Mouse (Mus musculus) midbrain, embryonic 15.5 days (tissue): Measurements from ENCODE around the gene Arhgef10l. TPM values are rescaled to one million over a fixed set of nuclear protein-coding genes. Genes with fewer than 3 reads are reported as not detected.

ENCODE experiments used
- ATAC-seq: fragments of 200-750 bp; cut with Nextera tagmentation; replicated peaks from 2 replicates; pipeline ENCODE4 v1.8.0; 2017; ENCODE audit warnings: moderate TSS enrichment
- H3K27ac ChIP-seq: fragments of 300-500 bp; sonication (generic); 2 replicates; pipeline ENCODE4 v1.5.1; 2015; ENCODE audit warnings: mild to moderate bottlenecking, inconsistent platforms
- H3K27me3 ChIP-seq: fragments of 300-500 bp; sonication (generic); replicated peaks from 2 replicates; pipeline ENCODE4 v1.6.1; 2015; ENCODE audit warnings: inconsistent platforms
- H3K36me3 ChIP-seq: fragments of 300-500 bp; sonication (generic); replicated peaks from 2 replicates; pipeline ENCODE4 v1.6.1; 2015; ENCODE audit warnings: inconsistent platforms
- H3K4me1 ChIP-seq: fragments of 300-500 bp; sonication (generic); 2 replicates; pipeline ENCODE4 v1.6.1; 2015; ENCODE audit warnings: inconsistent platforms
- H3K4me2 ChIP-seq: fragments of 300-500 bp; sonication (generic); 2 replicates; pipeline ENCODE4 v1.6.1; 2015; ENCODE audit warnings: inconsistent platforms, mild to moderate bottlenecking, moderate library complexity
- H3K4me3 ChIP-seq: fragments of 300-500 bp; sonication (generic); 2 replicates; pipeline ENCODE4 v1.5.1; 2015; ENCODE audit warnings: mild to moderate bottlenecking, inconsistent platforms
- H3K9ac ChIP-seq: fragments of 300-500 bp; sonication (generic); 2 replicates; pipeline ENCODE4 v1.6.1; 2015; ENCODE audit warnings: mild to moderate bottlenecking, inconsistent platforms
- H3K9me3 ChIP-seq: fragments of 300-500 bp; sonication (generic); 2 replicates; pipeline ENCODE4 v1.6.1; 2016; ENCODE audit warnings: inconsistent platforms
- WGBS: fragments of 180-500 bp; shearing (Covaris S2); methylation state at CpG from one replicate; pipeline ENCODE4 v1.1.7; 2015; ENCODE audit warnings: mixed read lengths; 5-methylcytosine and 5-hydroxymethylcytosine counted together
- polyA plus RNA-seq: library from polyadenylated mRNA; unstranded; fragments of >200 nt; fragmentation: Nextera tagmentation; extraction: Ambion mirVana; gene quantifications from 2 replicates; pipeline ENCODE4 v1.2.1, GENCODE M21; 2015

Gene Arhgef10l
- polyA plus RNA-seq, 1 experiment from 2014 or later = 30.7 TPM

DNA sequence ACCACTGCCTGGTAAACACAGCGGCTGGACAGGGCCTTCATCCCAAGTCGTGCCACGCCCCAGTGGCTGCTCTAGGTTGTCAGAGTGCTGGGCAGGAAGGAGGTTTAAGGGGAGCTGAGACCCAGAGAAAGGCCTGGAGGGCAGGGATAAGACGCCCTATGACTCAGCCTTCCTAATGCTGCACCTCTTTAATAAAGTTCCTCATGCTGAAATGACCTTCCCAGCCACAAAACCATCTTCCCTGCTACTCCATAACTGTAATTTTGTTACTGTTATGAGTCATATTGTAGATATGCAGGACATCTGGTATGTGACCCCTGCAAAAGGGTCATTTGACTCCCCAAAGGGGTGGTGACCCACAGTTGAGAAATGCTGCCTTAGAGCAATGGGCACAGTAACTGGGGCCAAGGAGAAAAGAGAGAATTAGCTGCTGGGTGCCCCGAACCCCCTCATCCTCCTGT is 128.2 kb downstream of the Arhgef10l start:
- H3K9me3 ChIP-seq = no peaks in the 10 kb centered on the region
- WGBS = 81% methylated on average over 5 of the region's 5 CpGs
- peaks cover 7% of the 10 kb centered on the region for H3K36me3 ChIP-seq
- H3K9ac ChIP-seq = no peak overlapping the region
- H3K4me3 ChIP-seq = no peak overlapping the region
- H3K4me1 ChIP-seq = peaks cover 26% of the 10 kb centered on the region
- H3K27me3 ChIP-seq = no peaks in the 10 kb centered on the region
- H3K4me2 ChIP-seq = no peak overlapping the region
- no peak for ATAC-seq
- no peak overlapping the region for H3K27ac ChIP-seq

DNA sequence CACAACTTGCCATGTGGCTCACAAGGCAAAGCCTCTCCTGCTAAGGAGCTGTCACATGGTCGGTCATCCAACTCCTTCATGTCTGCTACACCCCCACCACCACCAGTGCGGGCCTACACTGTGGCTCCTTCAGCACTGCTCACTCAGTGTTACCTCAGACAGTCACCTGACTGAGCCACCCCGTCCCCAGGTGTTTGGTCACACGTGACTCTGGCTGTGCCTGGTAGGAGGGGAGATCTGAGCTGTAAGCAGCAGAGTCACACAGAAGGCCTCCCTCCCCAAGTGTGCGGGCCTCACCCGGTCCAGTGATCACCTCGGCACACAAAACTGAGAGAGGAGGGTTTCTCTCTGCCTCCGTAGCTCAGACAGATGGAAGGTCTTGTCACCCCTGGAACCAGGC is 130.5 kb downstream of the Arhgef10l start:
- peaks cover 34% of the 10 kb centered on the region for H3K4me1 ChIP-seq
- H3K27me3 ChIP-seq = no peaks in the 10 kb centered on the region
- ATAC-seq = no peak
- no peak overlapping the region for H3K4me3 ChIP-seq
- H3K9ac ChIP-seq = no peak overlapping the region
- H3K36me3 ChIP-seq = peaks cover 7% of the 10 kb centered on the region
- WGBS = 86% methylated on average over 8 of the region's 8 CpGs
- H3K4me2 ChIP-seq = no peak overlapping the region
- no peak overlapping the region for H3K27ac ChIP-seq
- no peaks in the 10 kb centered on the region for H3K9me3 ChIP-seq

- Histone ChIP-seq H3K9ac (no peak overlapping the region), H3K27me3 (no peaks in the 10 kb centered on the region), H3K9me3 (no peaks in the 10 kb centered on the region), H3K4me1 (peaks cover 51% of the 10 kb centered on the region), H3K4me2 (no peak overlapping the region), H3K4me3 (no peak overlapping the region), H3K27ac (peak overlapping the region; percentile 73), H3K36me3 (peaks cover 7% of the 10 kb centered on the region)
- 8% methylated on average over 15 of the region's 15 CpGs for WGBS
- peak; percentile 41; the same call in 1 of the 2 replicates for ATAC-seq
Observed at GRCm38 (mm10) chr4:140532270-140532669, 133.5 kb downstream of the Arhgef10l start.

DNA sequence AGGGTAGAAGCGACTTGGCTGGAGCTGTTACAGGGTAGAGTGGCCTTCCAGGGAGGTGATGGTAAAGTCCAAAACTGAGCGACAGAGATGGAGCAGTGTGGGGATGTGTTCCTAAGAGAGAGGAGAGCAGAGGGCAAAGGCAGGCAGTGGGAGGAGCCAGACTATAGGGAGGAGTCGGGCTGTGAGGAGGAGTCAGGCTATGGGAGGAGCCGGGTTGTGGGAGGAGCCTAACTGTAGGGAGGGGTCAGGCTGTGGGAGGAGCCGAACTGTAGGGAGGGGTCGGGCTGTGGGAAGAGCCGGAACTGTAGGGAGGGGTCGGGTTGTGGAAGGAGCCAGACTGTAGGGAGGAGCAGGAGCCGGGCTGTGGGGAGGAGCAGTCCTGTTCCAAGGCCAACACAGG is 134.8 kb downstream of the Arhgef10l start:
- peaks cover 51% of the 10 kb centered on the region for H3K4me1 ChIP-seq
- no peaks in the 10 kb centered on the region for H3K27me3 ChIP-seq
- no peaks in the 10 kb centered on the region for H3K36me3 ChIP-seq
- ATAC-seq = no peak
- no peak overlapping the region for H3K4me2 ChIP-seq
- H3K9ac ChIP-seq = no peak overlapping the region
- H3K27ac ChIP-seq = no peak overlapping the region
- H3K4me3 ChIP-seq = no peak overlapping the region
- no peaks in the 10 kb centered on the region for H3K9me3 ChIP-seq
- 48% methylated on average over 9 of the region's 9 CpGs for WGBS

DNA sequence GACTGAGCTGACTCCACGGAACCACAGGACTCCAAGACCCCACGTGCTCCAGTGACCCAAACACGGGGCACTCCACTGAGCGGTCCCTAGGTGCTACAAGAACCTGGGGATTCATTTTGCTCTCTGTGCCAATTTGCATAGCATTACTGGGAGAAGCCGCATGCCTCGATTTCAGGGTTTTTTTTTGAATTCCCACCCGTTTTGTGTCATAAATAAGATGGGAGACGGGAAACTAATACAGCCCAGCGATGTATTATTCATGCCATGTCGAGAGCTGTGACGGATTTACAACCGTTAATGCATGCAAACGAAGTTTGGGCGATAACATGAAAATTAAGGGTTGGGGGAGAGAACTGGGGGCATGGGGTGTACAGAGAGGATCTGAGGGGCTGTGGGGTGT is 136.1 kb downstream of the Arhgef10l start:
- H3K9me3 ChIP-seq = no peaks in the 10 kb centered on the region
- ATAC-seq = no peak
- H3K4me1 ChIP-seq = peaks cover 51% of the 10 kb centered on the region
- no peak overlapping the region for H3K4me3 ChIP-seq
- 38% methylated on average over 14 of the region's 14 CpGs for WGBS
- no peak overlapping the region for H3K9ac ChIP-seq
- no peak overlapping the region for H3K4me2 ChIP-seq
- no peaks in the 10 kb centered on the region for H3K27me3 ChIP-seq
- peak overlapping the region; percentile 56 for H3K27ac ChIP-seq
- H3K36me3 ChIP-seq = no peaks in the 10 kb centered on the region

DNA sequence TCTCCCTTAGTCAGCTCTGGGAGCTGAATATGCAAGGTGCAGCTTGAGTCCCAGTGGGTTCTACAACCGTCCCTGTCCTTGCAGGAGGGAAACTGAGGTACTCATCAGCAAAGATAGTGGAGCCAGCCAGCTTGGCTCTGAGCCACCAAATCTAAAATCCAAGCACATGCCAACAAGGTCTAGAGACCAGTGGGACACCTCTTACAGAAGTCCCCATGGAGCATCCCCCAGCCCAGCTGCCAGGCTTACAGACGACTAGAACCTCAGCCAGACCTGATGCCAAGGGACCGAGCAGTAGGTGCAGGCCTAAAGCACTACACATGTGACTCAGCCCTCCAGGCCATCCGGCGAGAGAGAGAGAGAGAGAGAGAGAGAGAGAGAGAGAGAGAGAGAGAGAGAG is 137.4 kb downstream of the Arhgef10l start:
- WGBS = 54% methylated on average over 3 of the region's 5 CpGs
- Histone ChIP-seq H3K27me3 (no peaks in the 10 kb centered on the region), H3K9me3 (no peaks in the 10 kb centered on the region), H3K36me3 (no peaks in the 10 kb centered on the region), H3K9ac (no peak overlapping the region), H3K4me3 (no peak overlapping the region), H3K4me2 (no peak overlapping the region), H3K4me1 (peaks cover 44% of the 10 kb centered on the region), H3K27ac (no peak overlapping the region)
- no peak for ATAC-seq

- Histone ChIP-seq H3K9ac (no peak overlapping the region), H3K9me3 (no peaks in the 10 kb centered on the region), H3K27me3 (no peaks in the 10 kb centered on the region), H3K4me1 (peaks cover 20% of the 10 kb centered on the region), H3K36me3 (no peaks in the 10 kb centered on the region), H3K27ac (no peak overlapping the region), H3K4me2 (no peak overlapping the region), H3K4me3 (no peak overlapping the region)
- WGBS = 76% methylated on average over 10 of the region's 10 CpGs
- ATAC-seq = no peak
Observed at GRCm38 (mm10) chr4:140525674-140526177, 140.1 kb downstream of the Arhgef10l start.

- Histone ChIP-seq H3K36me3 (no peaks in the 10 kb centered on the region), H3K27me3 (no peaks in the 10 kb centered on the region), H3K9me3 (no peaks in the 10 kb centered on the region), H3K4me1 (peaks cover 13% of the 10 kb centered on the region), H3K9ac (no peak overlapping the region), H3K27ac (no peak overlapping the region), H3K4me3 (no peak overlapping the region), H3K4me2 (no peak overlapping the region)
- no peak for ATAC-seq
- WGBS = 67% methylated on average over 13 of the region's 13 CpGs
Observed at GRCm38 (mm10) chr4:140524927-140525326, 140.9 kb downstream of the Arhgef10l start.

GRCm38 (mm10) chr4:140522873-140523272 is 142.9 kb downstream of the Arhgef10l start:
- no peak for ATAC-seq
- no peak overlapping the region for H3K9ac ChIP-seq
- H3K9me3 ChIP-seq = no peaks in the 10 kb centered on the region
- no peak overlapping the region for H3K4me3 ChIP-seq
- H3K27ac ChIP-seq = no peak overlapping the region
- H3K36me3 ChIP-seq = no peaks in the 10 kb centered on the region
- WGBS = 95% methylated on average over 4 of the region's 4 CpGs
- no peak overlapping the region for H3K4me2 ChIP-seq
- H3K4me1 ChIP-seq = no peaks in the 10 kb centered on the region
- no peaks in the 10 kb centered on the region for H3K27me3 ChIP-seq

- Histone ChIP-seq H3K4me1 (peaks cover 2% of the 10 kb centered on the region; the same call in 1 of the 2 replicates), H3K4me3 (no peak overlapping the region), H3K27me3 (no peaks in the 10 kb centered on the region), H3K9ac (no peak overlapping the region), H3K9me3 (no peaks in the 10 kb centered on the region), H3K27ac (no peak overlapping the region), H3K36me3 (peaks cover 7% of the 10 kb centered on the region; the same call in 1 of the 2 replicates), H3K4me2 (no peak overlapping the region)
- 91% methylated on average over 9 of the region's 9 CpGs for WGBS
- no peak for ATAC-seq
Observed at GRCm38 (mm10) chr4:140520719-140521118, 145.1 kb downstream of the Arhgef10l start.

- Histone ChIP-seq H3K4me1 (peaks cover 2% of the 10 kb centered on the region; the same call in 1 of the 2 replicates), H3K4me2 (no peak overlapping the region), H3K9ac (no peak overlapping the region), H3K9me3 (no peaks in the 10 kb centered on the region), H3K27me3 (no peaks in the 10 kb centered on the region), H3K36me3 (peaks cover 14% of the 10 kb centered on the region), H3K27ac (no peak overlapping the region), H3K4me3 (no peak overlapping the region)
- ATAC-seq = no peak
- 96% methylated on average over 4 of the region's 4 CpGs for WGBS
Observed at GRCm38 (mm10) chr4:140513797-140514196, 152.0 kb downstream of the Arhgef10l start.

GRCm38 (mm10) chr4:140509856-140510255 is 156.0 kb downstream of the Arhgef10l start:
- Histone ChIP-seq H3K36me3 (peaks cover 2% of the 10 kb centered on the region; the same call in 1 of the 2 replicates), H3K27ac (no peak overlapping the region)
- ATAC-seq = no peak

DNA sequence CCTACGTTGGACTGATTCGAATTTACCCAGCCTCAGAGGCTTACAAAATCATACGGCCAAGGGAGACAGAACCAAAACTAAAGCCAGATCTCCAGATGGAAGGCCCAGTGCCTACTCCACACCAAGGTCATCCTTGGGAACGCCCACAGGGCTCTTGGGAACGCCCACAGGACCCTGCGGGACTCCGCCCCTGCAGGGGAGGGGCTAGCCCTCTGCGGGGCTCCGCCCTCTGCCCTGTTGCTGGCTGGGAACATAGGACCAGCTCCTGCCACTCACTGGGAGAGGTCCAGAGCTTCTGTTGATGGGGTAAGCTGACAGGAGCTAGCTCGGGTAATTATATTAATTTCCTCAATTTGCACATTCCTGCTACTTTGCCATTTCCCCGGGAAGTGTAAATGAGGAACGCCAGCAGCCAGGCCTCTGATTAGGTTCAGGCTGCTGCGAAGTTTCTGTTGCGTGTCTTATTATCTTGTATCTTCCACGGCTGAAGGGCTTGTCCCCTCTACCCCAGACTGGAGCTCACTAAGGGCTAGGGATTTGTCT is 158.6 kb downstream of the Arhgef10l start:
- Histone ChIP-seq H3K9me3 (no peaks in the 10 kb centered on the region), H3K27ac (no peak overlapping the region), H3K4me1 (peaks cover 25% of the 10 kb centered on the region), H3K9ac (no peak overlapping the region), H3K4me2 (no peak overlapping the region), H3K27me3 (no peaks in the 10 kb centered on the region), H3K36me3 (no peaks in the 10 kb centered on the region), H3K4me3 (no peak overlapping the region)
- WGBS = 39% methylated on average over 15 of the region's 15 CpGs
- ATAC-seq = no peak

More at GRCm38 (mm10) chr4:140509856-140510255, 156.0 kb downstream of the Arhgef10l start:
- Histone ChIP-seq H3K4me3 (no peak overlapping the region), H3K4me1 (peaks cover 17% of the 10 kb centered on the region), H3K27me3 (no peaks in the 10 kb centered on the region), H3K9ac (no peak overlapping the region), H3K4me2 (no peak overlapping the region), H3K9me3 (no peaks in the 10 kb centered on the region)
